Mouse (Mus musculus) intestine, postnatal 0 days (tissue): ENCODE measurements at regions not wholly inside any gene's neighbourhood (a gene's known extent, or its start where the extent isn't known, plus 50 kb on each side); places are given as distances from the start of the nearest gene placed in this dataset.

ENCODE experiments used
- ATAC-seq: fragments of 200-750 bp; cut with Nextera tagmentation; 2 replicates; pipeline ENCODE4 v1.8.0; 2017; ENCODE audit warnings: mild to moderate bottlenecking, moderate TSS enrichment, moderate library complexity
- H3K27ac ChIP-seq: fragments of 300-500 bp; sonication (generic); 2 replicates; pipeline ENCODE4 v1.5.1; 2014; ENCODE audit warnings: mild to moderate bottlenecking, low read depth, low read length, moderate library complexity
- H3K27me3 ChIP-seq: fragments of 300-500 bp; sonication (generic); replicated peaks from 2 replicates; pipeline ENCODE4 v1.6.1; 2014; ENCODE audit warnings: low read length, mixed read lengths; ENCODE audit not compliant: control insufficient read depth, insufficient read depth
- H3K36me3 ChIP-seq: fragments of 300-500 bp; sonication (generic); 2 replicates; pipeline ENCODE4 v1.6.1; 2014; ENCODE audit warnings: mild to moderate bottlenecking, moderate library complexity; ENCODE audit not compliant: control insufficient read depth, insufficient read depth
- H3K4me1 ChIP-seq: fragments of 300-500 bp; sonication (generic); replicated peaks from 2 replicates; pipeline ENCODE4 v1.6.1; 2014; ENCODE audit warnings: antibody characterized with exemption, low read length, mixed read lengths; ENCODE audit not compliant: control insufficient read depth, insufficient read depth
- H3K4me2 ChIP-seq: fragments of 300-500 bp; sonication (generic); replicated peaks from 2 replicates; pipeline ENCODE4 v1.6.1; 2014; ENCODE audit warnings: low read depth, mild to moderate bottlenecking, moderate library complexity
- H3K4me3 ChIP-seq: fragments of 300-500 bp; sonication (generic); 2 replicates; pipeline ENCODE4 v1.5.1; 2014; ENCODE audit warnings: low read depth, low read length
- H3K9ac ChIP-seq: fragments of 300-500 bp; sonication (generic); 2 replicates; pipeline ENCODE4 v1.6.1; 2014; ENCODE audit warnings: mild to moderate bottlenecking, low read depth, low read length
- H3K9me3 ChIP-seq: fragments of 300-500 bp; sonication (generic); 2 replicates; pipeline ENCODE4 v1.6.1; 2016; ENCODE audit warnings: mixed run types; ENCODE audit not compliant: control insufficient read depth
- CTCF ChIP-seq: sonication (generic); IDR thresholded peaks from 2 replicates; pipeline ENCODE4 v1.5.1; 2016; ENCODE audit warnings: low read depth, mild to moderate bottlenecking, control low read depth, antibody characterized with exemption, moderate library complexity
- WGBS: fragments of 180-500 bp; shearing (Covaris S2); extraction: QIAGEN DNeasy Blood & Tissue Kit; methylation state at CpG from one replicate; pipeline ENCODE4 v1.1.7; 2014; 5-methylcytosine and 5-hydroxymethylcytosine counted together

GRCm38 (mm10) chr17:68135436-68135835, 131.5 kb upstream of the Arhgap28 start:
- Histone ChIP-seq H3K36me3 (no peaks in the 10 kb centered on the region), H3K27me3 (no peaks in the 10 kb centered on the region), H3K4me3 (no peak overlapping the region), H3K9me3 (no peaks in the 10 kb centered on the region), H3K9ac (no peak overlapping the region), H3K4me2 (no peak overlapping the region), H3K4me1 (no peaks in the 10 kb centered on the region), H3K27ac (no peak overlapping the region)
- 60% methylated on average over 5 of the region's 5 CpGs for WGBS
- no peak for ATAC-seq
- TF ChIP-seq CTCF, result no peak

GRCm38 (mm10) chr17:68143307-68143706, 130.3 kb upstream of the L3mbtl4 start:
- Histone ChIP-seq H3K27ac (no peak overlapping the region), H3K4me2 (no peak overlapping the region), H3K4me3 (no peak overlapping the region), H3K9me3 (no peaks in the 10 kb centered on the region), H3K36me3 (no peaks in the 10 kb centered on the region), H3K4me1 (no peaks in the 10 kb centered on the region), H3K9ac (no peak overlapping the region), H3K27me3 (no peaks in the 10 kb centered on the region)
- 80% methylated on average over 7 of the region's 7 CpGs for WGBS
- TF ChIP-seq CTCF, result no peak
- no peak for ATAC-seq

DNA sequence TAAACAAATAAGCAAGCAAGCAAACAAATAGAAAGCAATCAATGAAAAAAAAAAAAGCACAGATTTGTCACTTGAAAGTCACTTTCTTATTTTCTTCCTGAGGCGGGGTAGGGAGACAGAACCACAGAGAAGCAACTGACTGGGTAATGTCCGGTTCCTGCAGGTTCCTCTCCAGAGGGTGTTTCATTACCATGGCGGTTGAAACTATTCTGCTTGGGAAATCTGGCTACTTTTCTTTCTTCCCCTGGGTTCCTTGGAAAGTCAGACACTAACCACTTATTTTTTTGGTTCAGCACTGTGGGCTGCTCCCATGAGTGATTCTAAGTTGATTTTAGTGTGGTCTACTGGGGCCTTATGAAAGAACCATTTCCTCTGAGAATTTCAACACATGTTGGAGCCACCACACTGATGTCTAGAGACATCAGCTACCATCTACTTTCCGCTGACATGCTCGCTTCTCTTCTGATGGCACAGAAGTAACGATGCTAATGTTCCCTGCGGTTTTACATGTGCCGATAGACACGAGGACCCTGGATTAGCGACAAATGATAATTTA, 124.3 kb upstream of the L3mbtl4 start:
- Histone ChIP-seq H3K4me1 (no peaks in the 10 kb centered on the region), H3K9ac (no peak overlapping the region), H3K4me2 (no peak overlapping the region), H3K9me3 (no peaks in the 10 kb centered on the region), H3K27ac (no peak overlapping the region), H3K36me3 (no peaks in the 10 kb centered on the region), H3K27me3 (no peaks in the 10 kb centered on the region), H3K4me3 (no peak overlapping the region)
- ATAC-seq, result no peak
- TF ChIP-seq CTCF, result no peak
- 88% methylated on average over 10 of the region's 10 CpGs for WGBS

- H3K36me3 ChIP-seq, result no peaks in the 10 kb centered on the region
- no peak overlapping the region for H3K4me3 ChIP-seq
- no peak for ATAC-seq
- no peak overlapping the region for H3K4me2 ChIP-seq
- H3K4me1 ChIP-seq, result no peaks in the 10 kb centered on the region
- 88% methylated on average over 11 of the region's 11 CpGs for WGBS
- no peaks in the 10 kb centered on the region for H3K27me3 ChIP-seq
- H3K9me3 ChIP-seq, result no peaks in the 10 kb centered on the region
- H3K9ac ChIP-seq, result no peak overlapping the region
- H3K27ac ChIP-seq, result no peak overlapping the region
- no peak for TF ChIP-seq CTCF
These were observed 121.0 kb upstream of the L3mbtl4 start for GRCm38 (mm10) chr17:68152438-68153120.

- no peaks in the 10 kb centered on the region for H3K9me3 ChIP-seq
- H3K27me3 ChIP-seq, result no peaks in the 10 kb centered on the region
- whole genome bisulfite sequencing, result 89% methylated on average over 4 of the region's 4 CpGs
- H3K4me2 ChIP-seq, result no peak overlapping the region
- no peak overlapping the region for H3K9ac ChIP-seq
- TF ChIP-seq CTCF, result no peak
- no peak overlapping the region for H3K27ac ChIP-seq
- no peak for ATAC-seq
- no peaks in the 10 kb centered on the region; the same call in 1 of the 2 replicates for H3K4me1 ChIP-seq
- no peaks in the 10 kb centered on the region for H3K36me3 ChIP-seq
- no peak overlapping the region for H3K4me3 ChIP-seq
These were observed 118.7 kb upstream of the L3mbtl4 start for GRCm38 (mm10) chr17:68154879-68155278.

DNA sequence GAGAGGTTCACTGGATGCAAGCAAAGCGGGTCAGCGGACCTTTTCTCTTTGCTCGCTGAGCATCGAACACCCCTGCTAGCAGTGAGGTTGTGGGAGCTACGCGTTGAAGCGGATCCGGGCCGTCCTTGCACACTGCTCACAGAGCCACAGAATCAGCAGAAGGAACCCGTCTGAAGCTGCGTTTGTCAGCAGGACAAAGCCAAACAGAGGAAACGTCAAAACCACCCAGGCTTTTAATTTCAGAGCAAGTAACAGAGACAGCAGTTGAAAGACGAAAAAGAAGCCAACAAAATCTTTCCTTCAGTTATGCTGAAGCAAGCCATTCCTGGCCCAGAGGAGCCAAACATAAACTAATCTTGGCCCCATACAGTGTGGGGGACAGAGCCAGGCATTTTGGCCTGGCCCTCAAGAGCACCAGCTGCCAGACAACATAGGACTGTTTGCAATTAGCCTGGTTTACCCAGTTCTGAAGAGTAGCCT, 115.4 kb upstream of the L3mbtl4 start:
- Histone ChIP-seq H3K4me1 (no peaks in the 10 kb centered on the region; the same call in 1 of the 2 replicates), H3K27me3 (no peaks in the 10 kb centered on the region), H3K36me3 (no peaks in the 10 kb centered on the region), H3K4me2 (no peak overlapping the region), H3K27ac (no peak overlapping the region), H3K9ac (no peak overlapping the region), H3K9me3 (no peaks in the 10 kb centered on the region), H3K4me3 (no peak overlapping the region)
- no peak for TF ChIP-seq CTCF
- WGBS, result 52% methylated on average over 13 of the region's 13 CpGs
- ATAC-seq, result no peak
